Mouse (Mus musculus): Measurements from ENCODE around the gene Lce3f. TPM values are rescaled to one million over a fixed set of nuclear protein-coding genes. Genes with fewer than 3 reads are reported as not detected.

Lce3f gene
- polyA plus RNA-seq, 1 experiment from 2014 or later, result 3,312 TPM

DNA sequence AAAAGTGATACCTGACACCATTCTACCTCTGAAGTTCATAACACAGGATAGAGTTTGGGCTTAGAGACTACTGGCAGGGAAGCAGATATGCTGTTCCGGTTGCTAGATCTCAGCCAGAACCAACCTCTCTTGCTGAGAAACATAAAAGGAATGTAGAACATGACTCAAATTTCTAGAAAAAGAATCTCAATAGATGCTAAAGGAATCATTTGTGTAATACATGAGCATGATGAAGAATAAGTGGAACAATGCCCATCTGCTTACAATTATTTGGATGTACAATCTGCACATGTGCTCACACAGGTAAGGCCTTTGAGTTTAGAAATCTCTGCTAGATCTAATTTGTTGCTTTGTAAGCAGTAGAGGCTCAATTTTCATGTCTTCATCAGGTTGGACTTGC, 29.1 kb downstream of the Lce3f start:
- no peaks in the 10 kb centered on the region for H3K4me1 ChIP-seq (replicated peaks; ENCODE audit: control insufficient read depth, insufficient read depth)
- no peak overlapping the region for H3K9ac ChIP-seq (ENCODE audit: low read length)
- H3K4me3 ChIP-seq (ENCODE audit: low read depth, low read length), result no peak overlapping the region
- ATAC-seq (ENCODE audit: low FRiP score, low TSS enrichment) (no peak), DNase-seq (ENCODE audit: low spot score) (no peak)
- WGBS, result 81% methylated on average over 1 of the region's 1 CpGs
- no peak overlapping the region for H3K4me2 ChIP-seq (replicated peaks; ENCODE audit: low read depth)
- TF ChIP-seq CTCF (IDR thresholded peaks at IDR 0.05; ENCODE audit: low read depth) (no peak), EP300 (optimal IDR thresholded peaks at IDR 0.05) (no peak)
- no peaks in the 10 kb centered on the region for H3K27me3 ChIP-seq (ENCODE audit: control insufficient read depth, insufficient read depth, low read length)
- no peak overlapping the region for H3K27ac ChIP-seq (replicated peaks)
- no peaks in the 10 kb centered on the region for H3K36me3 ChIP-seq (ENCODE audit: control insufficient read depth, insufficient read depth, low read length)
- H3K9me3 ChIP-seq (ENCODE audit: control insufficient read depth, low read length), result no peaks in the 10 kb centered on the region

DNA sequence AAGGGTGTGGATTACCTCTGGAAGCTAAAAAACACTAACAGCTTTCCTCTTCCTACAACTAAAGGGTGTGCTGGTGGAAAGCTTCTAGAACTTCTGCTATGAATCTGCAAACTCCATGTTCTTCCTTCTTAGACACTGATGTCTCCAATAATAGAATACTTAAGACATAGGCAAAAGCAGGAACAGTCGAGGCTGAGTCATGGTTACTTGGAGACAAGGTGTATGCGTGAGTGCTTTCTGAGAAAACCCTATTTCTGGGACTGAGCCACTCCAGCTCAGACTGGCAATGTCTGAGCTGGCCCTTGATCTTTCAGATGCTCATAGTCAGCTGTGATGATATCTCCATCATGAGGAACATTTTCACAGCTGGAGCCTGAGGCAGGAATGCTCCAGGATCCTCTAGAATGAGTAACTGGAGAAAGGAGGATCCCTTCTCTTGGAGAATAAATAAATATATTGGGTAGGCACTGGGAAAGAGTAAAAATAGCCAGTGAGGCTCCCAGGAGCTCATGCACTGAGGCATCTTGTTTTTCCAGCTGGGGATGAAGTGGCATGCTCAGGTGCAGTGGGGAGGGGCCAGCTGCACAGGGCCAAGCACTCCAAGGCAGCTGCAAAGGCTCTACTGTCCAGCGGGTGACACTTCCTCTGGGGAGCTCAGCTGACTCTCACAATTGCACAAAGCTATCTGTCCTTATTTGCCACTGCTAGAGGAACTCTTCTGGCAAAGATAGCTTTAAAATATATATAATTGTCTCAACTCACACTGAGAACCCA, 31.6 kb downstream of the Lce3f start:
- Histone ChIP-seq H3K9ac (ENCODE audit: low read length) (no peak overlapping the region), H3K36me3 (ENCODE audit: control insufficient read depth, insufficient read depth, low read length) (no peaks in the 10 kb centered on the region), H3K4me2 (replicated peaks; ENCODE audit: low read depth) (no peak overlapping the region), H3K4me1 (replicated peaks; ENCODE audit: control insufficient read depth, insufficient read depth) (no peaks in the 10 kb centered on the region), H3K27ac (replicated peaks) (no peak overlapping the region), H3K9me3 (ENCODE audit: control insufficient read depth, low read length) (no peaks in the 10 kb centered on the region), H3K4me3 (ENCODE audit: low read depth, low read length) (no peak overlapping the region), H3K27me3 (ENCODE audit: control insufficient read depth, insufficient read depth, low read length) (no peaks in the 10 kb centered on the region)
- TF ChIP-seq EP300 (optimal IDR thresholded peaks at IDR 0.05), result no peak
- no peak for TF ChIP-seq CTCF (IDR thresholded peaks at IDR 0.05; ENCODE audit: low read depth)
- 72% methylated on average over 3 of the region's 3 CpGs for WGBS
- ATAC-seq (ENCODE audit: low FRiP score, low TSS enrichment) (no peak), DNase-seq (ENCODE audit: low spot score) (no peak)

DNA sequence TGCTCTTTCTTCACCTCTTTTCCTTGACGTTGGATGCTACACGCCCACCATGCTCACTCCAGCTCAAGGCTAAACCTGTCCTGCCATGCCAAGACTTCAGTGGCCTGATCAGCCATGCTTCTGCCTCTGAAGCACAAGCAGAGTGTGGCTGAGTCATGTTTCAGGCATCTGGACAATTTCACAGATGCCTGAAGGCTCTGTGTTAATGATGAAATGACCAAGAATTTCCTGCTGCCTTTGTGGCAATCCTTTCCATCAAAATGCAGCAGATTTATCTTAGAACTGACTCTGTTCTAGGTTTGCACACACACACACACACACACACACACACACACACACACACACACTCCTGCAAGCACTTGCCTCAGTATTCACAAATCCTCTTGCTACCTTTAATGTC, 33.5 kb downstream of the Lce3f start:
- Histone ChIP-seq H3K4me1 (replicated peaks; ENCODE audit: control insufficient read depth, insufficient read depth) (no peaks in the 10 kb centered on the region), H3K9ac (ENCODE audit: low read length) (no peak overlapping the region), H3K4me2 (replicated peaks; ENCODE audit: low read depth) (no peak overlapping the region), H3K27ac (replicated peaks) (no peak overlapping the region), H3K27me3 (ENCODE audit: control insufficient read depth, insufficient read depth, low read length) (no peaks in the 10 kb centered on the region), H3K4me3 (ENCODE audit: low read depth, low read length) (no peak overlapping the region), H3K36me3 (ENCODE audit: control insufficient read depth, insufficient read depth, low read length) (no peaks in the 10 kb centered on the region), H3K9me3 (ENCODE audit: control insufficient read depth, low read length) (no peaks in the 10 kb centered on the region)
- DNase-seq (ENCODE audit: low spot score), result no peak
- WGBS, result 56% methylated on average over 2 of the region's 2 CpGs
- peak; percentile 10; the same call in 1 of the 2 replicates for ATAC-seq (ENCODE audit: low FRiP score, low TSS enrichment)
- TF ChIP-seq EP300 (optimal IDR thresholded peaks at IDR 0.05), result no peak
- no peak for TF ChIP-seq CTCF (IDR thresholded peaks at IDR 0.05; ENCODE audit: low read depth)

DNA sequence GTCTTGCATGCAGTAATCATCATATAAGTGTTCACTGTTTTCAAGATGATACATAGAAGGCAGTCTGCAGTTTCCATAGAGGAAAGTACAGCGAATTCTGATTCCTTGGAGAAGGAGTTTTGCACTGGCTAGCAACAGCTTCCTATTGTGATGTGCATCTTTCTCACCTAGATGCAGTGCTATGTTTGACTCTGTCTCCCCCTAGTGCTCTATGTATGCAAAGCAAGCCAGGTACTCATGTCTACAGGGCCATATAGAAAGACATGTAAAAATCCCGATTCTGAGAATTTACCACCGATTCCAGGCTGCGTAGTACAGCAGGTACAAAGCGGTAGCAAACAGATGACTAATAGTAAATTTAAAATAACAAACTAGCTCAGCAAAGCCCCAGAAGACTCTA, 39.4 kb downstream of the Lce3f start:
- peak; percentile 92 for TF ChIP-seq CTCF (IDR thresholded peaks at IDR 0.05; ENCODE audit: low read depth)
- no peak for TF ChIP-seq EP300 (optimal IDR thresholded peaks at IDR 0.05)
- H3K9ac ChIP-seq (ENCODE audit: low read length), result no peak overlapping the region
- no peak overlapping the region for H3K4me3 ChIP-seq (ENCODE audit: low read depth, low read length)
- H3K4me1 ChIP-seq (replicated peaks; ENCODE audit: control insufficient read depth, insufficient read depth), result no peaks in the 10 kb centered on the region
- no peak overlapping the region for H3K27ac ChIP-seq (replicated peaks)
- H3K36me3 ChIP-seq (ENCODE audit: control insufficient read depth, insufficient read depth, low read length), result no peaks in the 10 kb centered on the region
- WGBS, result 38% methylated on average over 5 of the region's 5 CpGs
- no peaks in the 10 kb centered on the region for H3K9me3 ChIP-seq (ENCODE audit: control insufficient read depth, low read length)
- H3K4me2 ChIP-seq (replicated peaks; ENCODE audit: low read depth), result no peak overlapping the region
- no peaks in the 10 kb centered on the region for H3K27me3 ChIP-seq (ENCODE audit: control insufficient read depth, insufficient read depth, low read length)
- DNase-seq (ENCODE audit: low spot score) (peak; percentile 30), ATAC-seq (ENCODE audit: low FRiP score, low TSS enrichment) (no peak)

Other genes with a start within 250 kb of the Lce3f start
- 307 and 309 TPM in 2 replicates for gene Lce1g, start 239.9 kb upstream of the Lce3f start, polyA plus RNA-seq (2015; fragmentation: Nextera tagmentation; extraction: Ambion mirVana)
- 249 and 251 TPM in 2 replicates for gene Lce1h, start 227.2 kb upstream of the Lce3f start, polyA plus RNA-seq (2015; fragmentation: Nextera tagmentation; extraction: Ambion mirVana)
- gene Lce1i, start 213.3 kb upstream of the Lce3f start, polyA plus RNA-seq (2015; fragmentation: Nextera tagmentation; extraction: Ambion mirVana), result 369 and 377 TPM in 2 replicates
- gene Lce1j, start 201.7 kb upstream of the Lce3f start, polyA plus RNA-seq (2015; fragmentation: Nextera tagmentation; extraction: Ambion mirVana), result 175 and 184 TPM in 2 replicates
- gene Lce1k, start 184.3 kb upstream of the Lce3f start, polyA plus RNA-seq (2015; fragmentation: Nextera tagmentation; extraction: Ambion mirVana), result 86.3 and 98.5 TPM in 2 replicates
- gene Kprp, start 165.0 kb upstream of the Lce3f start, polyA plus RNA-seq (2015; fragmentation: Nextera tagmentation; extraction: Ambion mirVana), result 108 and 133 TPM in 2 replicates
- gene Lce1l, start 140.9 kb upstream of the Lce3f start, polyA plus RNA-seq (2015; fragmentation: Nextera tagmentation; extraction: Ambion mirVana), result 247 and 250 TPM in 2 replicates
- 30.7 and 33.6 TPM in 2 replicates for gene 2310050C09Rik, start 122.0 kb upstream of the Lce3f start, polyA plus RNA-seq (2015; fragmentation: Nextera tagmentation; extraction: Ambion mirVana)
- gene Lce3a, start 66.0 kb upstream of the Lce3f start, polyA plus RNA-seq (2015; fragmentation: Nextera tagmentation; extraction: Ambion mirVana), result 1,230 and 1,305 TPM in 2 replicates
- gene Lce3b, start 59.2 kb upstream of the Lce3f start, polyA plus RNA-seq (2015; fragmentation: Nextera tagmentation; extraction: Ambion mirVana), result 847 and 849 TPM in 2 replicates
- 1,477 and 1,491 TPM in 2 replicates for gene Lce3c, start 47.7 kb upstream of the Lce3f start, polyA plus RNA-seq (2015; fragmentation: Nextera tagmentation; extraction: Ambion mirVana)
- gene Lce3d, start 34.8 kb upstream of the Lce3f start, polyA plus RNA-seq (2015; fragmentation: Nextera tagmentation; extraction: Ambion mirVana), result 246 and 293 TPM in 2 replicates
- gene Lce3e, start 25.2 kb upstream of the Lce3f start, polyA plus RNA-seq (2015; fragmentation: Nextera tagmentation; extraction: Ambion mirVana), result 1,443 and 1,461 TPM in 2 replicates
- 1,801 and 2,041 TPM in 2 replicates for gene Crct1, start 23.5 kb downstream of the Lce3f start, polyA plus RNA-seq (2015; fragmentation: Nextera tagmentation; extraction: Ambion mirVana)
- 356 and 376 TPM in 2 replicates for gene Lce1m, start 26.8 kb downstream of the Lce3f start, polyA plus RNA-seq (2015; fragmentation: Nextera tagmentation; extraction: Ambion mirVana)
- 0.05 and 0.08 TPM in 2 replicates for gene Gm4858, start 76.6 kb downstream of the Lce3f start, polyA plus RNA-seq (2015; fragmentation: Nextera tagmentation; extraction: Ambion mirVana)
- gene Crnn, start 152.6 kb downstream of the Lce3f start, polyA plus RNA-seq (2015; fragmentation: Nextera tagmentation; extraction: Ambion mirVana), result 3.3 and 3.7 TPM in 2 replicates
- gene Flg2, start 205.1 kb downstream of the Lce3f start, polyA plus RNA-seq (2015; fragmentation: Nextera tagmentation; extraction: Ambion mirVana), result 0.17 and 0.29 TPM in 2 replicates